Mouse (Mus musculus) large intestine, adult 2 months (tissue): ENCODE measurements around the gene Thoc3. TPM values are rescaled to one million over a fixed set of nuclear protein-coding genes. Genes with fewer than 3 reads are reported as not detected.
"Not testable (repeated sequence)": the region's sequence is repeated elsewhere in the genome, so short reads cannot be mapped to it uniquely, and the experiment has no call there.

Experiments
- DNase-seq: peaks from one replicate; pipeline ENCODE4 v3.0.0-alpha.2; 2012; ENCODE audit warnings: low read depth, low spot score
- WGBS: fragments of 180-500 bp; shearing (Covaris S2); methylation state at CpG from one replicate; pipeline ENCODE4 v1.1.7; 2018; 5-methylcytosine and 5-hydroxymethylcytosine counted together
- polyA plus RNA-seq: library from polyadenylated mRNA; depleted of rRNA; stranded (reverse); fragments of >200 nt; gene quantifications from 2 replicates; pipeline ENCODE4 v1.2.3, GENCODE M21; 2012; rRNA removed

Thoc3 gene
- polyA plus RNA-seq: 16.6 and 18.1 TPM in 2 replicates

DNA sequence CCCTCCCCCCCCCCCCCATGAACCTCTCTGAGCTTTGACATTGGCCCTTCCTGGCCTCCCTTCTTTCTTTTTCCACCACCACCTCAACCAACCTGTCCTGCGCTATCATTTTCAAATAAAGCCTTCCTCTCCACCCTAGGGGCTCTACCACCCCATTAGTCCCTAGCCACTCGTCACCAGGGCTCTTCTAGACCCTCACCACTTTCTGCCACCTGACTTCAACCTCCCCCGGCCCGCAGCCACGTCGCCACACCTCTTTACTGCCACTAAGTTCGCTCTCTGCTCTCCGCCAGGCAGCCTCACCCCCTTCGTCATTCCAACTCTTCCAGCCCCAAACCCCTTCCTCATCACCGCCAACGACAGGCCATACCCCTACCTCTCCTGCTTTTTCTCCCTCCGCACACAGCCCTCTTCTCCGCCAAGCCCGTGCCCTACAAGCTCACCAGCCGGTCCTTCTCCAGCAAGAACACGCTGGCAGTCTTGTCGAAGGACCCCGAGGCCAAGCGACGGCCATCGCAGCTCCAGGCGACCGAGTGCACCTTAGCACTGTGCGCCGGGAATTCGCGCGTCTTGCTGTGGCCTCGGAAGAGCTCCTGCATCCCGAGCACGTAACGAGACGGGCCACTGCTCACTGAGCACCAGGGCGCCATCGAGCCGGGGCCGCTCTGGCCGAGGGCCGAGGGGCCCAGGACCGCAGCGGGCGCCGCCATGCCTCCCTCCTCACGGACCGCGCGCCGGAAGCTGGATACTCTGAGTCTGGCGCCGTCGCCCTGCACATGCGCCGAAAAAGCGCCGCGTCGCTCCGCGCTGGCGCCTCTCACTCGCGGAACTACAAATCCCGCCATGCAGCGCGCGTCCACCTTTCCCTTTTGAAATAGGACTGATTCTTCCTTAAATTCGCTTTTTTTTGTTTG, at the start of gene Thoc3:
TSS of gene Thoc3 (minus strand) at position 752 of the 914 bp plus-strand sequence.
- WGBS: 1% methylated on average over 67 of the region's 67 CpGs
- DNase-seq: peak; percentile 70

DNA sequence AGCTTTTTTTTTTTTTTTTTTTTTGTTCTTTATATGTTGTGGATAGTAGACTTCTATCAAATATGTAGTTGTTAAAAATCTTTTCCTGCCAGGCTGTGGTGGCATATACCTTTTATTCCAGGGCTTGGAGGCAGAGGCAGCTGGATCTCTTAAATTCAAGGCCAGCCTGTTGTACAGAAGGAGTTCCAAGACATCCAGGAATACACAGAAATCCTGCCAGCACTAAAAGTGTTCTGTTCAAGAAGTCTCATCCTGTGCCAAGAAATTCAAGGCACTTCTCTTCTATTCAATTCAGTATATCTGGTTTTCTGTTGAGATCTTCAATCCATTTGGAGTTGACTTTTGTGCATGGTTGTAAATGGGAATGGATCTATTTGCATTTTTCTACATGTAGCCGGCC, 37.3 kb upstream of the Thoc3 start:
- 90% methylated on average over 1 of the region's 1 CpGs for WGBS

DNA sequence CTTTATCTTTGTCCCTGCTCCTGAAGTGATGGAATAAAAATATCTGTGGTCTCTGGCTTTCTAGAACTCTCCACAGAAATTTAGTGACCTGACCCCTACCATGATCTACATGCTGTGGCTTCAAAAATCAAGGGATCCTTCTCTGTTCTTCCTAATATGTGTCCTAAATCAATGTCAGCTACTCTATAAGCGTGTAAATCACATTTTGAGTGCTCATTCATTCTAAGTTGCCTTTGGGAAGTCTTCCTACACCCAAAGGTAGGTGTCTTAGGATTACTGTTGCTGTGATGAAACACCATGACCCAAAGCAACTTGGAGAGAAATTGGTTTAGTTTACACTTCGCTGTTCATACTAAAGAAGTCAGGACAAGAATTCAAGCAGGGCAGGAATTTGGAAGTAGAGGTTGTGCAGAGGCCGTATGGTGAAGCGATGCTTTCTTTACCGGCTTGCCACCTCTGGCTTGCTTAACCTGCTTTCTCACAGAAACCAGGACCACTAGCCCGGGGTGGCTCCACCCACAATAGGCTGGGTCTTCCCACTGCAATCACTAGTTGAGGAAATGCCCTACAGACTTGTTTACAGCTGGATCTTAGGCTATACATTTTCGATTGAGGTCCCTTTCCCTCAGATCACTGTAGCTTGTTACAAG, 36.1 kb upstream of the Thoc3 start:
- DNase-seq: no peak
- 60% methylated on average over 7 of the region's 7 CpGs for WGBS

More for the DNA sequence above, 37.3 kb upstream of the Thoc3 start:
- DNase-seq: no peak

DNA sequence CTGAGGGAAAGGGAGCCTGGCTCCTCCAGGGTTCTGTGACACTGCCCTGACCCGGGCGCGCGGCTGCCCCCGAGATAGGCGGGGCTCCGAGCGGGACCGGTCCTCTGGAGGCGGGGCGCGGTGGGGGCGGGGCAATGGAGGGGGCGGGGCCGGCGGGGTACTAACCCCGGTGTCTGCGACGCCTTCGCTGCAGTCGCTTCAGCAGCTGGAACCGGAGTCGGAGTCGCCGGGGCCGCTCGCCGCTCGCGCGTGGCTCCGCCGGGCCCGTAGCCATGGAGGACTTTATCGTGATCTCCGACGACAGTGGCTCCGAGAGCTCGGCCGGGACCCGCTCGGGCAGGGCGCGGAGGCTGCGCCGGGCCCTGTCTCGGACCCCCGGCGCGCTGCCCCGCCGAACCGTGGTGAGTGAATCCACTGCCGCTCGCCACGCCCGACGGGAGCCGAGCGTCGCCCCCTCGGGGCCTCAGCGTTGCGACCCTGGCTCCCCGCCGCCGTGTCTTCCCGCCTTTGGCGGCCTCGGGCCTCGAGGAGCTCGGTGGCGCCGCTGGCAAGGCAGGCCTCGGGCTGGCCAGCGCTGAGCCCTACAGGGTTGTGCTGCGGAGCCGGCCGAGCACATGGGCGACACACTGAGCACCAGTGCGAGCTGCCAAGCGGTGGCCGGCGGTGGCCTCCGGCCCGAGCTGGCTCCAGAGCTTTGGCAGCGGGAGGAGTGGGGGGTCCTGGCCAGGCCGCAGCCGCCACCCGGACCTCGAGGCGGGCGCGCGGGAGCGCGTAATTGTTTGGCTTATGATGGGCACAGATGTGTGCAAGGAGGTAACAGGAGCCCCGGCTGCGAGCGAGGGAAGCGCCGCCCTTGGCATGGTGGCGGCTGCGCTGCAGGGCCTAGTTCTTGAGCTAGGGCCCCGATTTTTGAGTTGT, 35.2 kb upstream of the Thoc3 start, which contains the start of gene Simc1:
TSS of gene Simc1 (plus strand) at position 176 of the 918 bp plus-strand sequence.
- WGBS: under 1% methylated on average over 105 of the region's 105 CpGs
- no peak for DNase-seq

DNA sequence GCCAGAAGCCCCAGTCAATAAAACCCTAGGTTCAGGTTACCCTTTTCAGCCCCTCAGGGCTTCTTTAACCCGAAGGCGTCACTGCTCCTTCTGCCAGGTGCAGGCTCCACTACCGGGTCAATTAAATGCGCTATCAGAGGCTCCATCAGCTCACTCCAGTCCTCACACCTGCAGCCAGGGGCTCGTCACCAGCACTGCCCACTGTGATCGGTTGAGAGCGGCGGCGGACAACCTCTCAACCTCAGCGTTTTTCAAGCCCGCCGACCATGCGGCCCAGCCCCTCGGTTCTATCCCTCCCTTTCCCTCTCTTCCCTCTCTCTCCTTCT, 34.6 kb upstream of the Thoc3 start:
- DNase-seq: no peak
- 3% methylated on average over 14 of the region's 14 CpGs for WGBS

DNA sequence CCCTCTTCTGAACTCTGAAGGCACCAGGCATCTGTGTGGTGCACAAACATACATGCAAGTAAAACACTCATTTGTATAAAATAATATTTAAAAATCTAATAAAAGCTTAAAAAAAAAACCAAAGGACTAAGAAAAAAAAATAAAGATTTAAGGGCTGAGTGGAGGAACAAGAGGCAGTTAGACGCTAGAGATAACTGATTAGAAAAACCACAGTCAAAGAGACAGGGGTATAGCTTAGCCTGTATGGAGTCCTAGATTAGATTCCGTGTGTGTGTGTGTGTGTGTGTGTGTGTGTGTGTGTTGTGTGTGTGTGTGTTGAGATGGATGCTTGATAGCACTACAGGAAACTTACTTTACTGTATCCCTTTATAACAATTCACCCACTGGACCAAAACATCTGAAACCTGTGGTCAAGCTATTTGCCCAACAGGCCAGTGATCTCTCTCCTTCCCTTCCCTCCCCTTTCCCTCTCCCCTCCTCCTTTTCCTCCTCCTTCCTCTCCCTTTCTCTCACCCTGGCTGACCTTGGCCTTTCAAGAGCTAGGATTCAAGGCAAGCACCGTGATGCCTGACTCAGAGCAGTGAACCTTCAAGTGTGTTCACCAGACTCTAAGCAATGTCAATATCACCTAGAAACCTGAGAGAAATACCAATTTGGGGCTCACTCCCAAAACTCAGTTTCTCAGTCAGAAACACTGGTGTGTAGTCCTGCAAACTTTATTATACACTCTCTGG, 33.5 kb upstream of the Thoc3 start:
- WGBS: 63% methylated on average over 3 of the region's 3 CpGs
- no peak for DNase-seq

DNA sequence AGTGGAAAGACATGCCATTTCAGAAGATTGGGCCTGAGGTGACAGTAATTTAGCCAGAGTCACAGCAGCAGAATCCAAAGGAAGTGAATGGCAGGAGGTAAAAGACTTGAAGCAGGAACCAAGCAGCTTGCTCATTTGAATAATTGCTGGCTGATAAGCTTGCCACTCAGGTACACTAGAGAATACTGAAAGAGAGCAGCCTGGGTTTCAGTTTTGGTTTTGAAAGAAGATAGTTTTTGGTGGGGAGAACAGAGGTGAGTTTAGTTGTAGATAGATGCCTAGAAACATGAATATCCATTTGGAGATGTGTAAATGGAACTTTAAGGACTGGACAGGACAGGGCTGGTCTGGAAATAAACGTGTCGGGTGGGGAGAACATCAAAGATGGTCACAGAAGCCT, 32.7 kb upstream of the Thoc3 start:
- DNase-seq: no peak
- WGBS: 69% methylated on average over 2 of the region's 2 CpGs

DNA sequence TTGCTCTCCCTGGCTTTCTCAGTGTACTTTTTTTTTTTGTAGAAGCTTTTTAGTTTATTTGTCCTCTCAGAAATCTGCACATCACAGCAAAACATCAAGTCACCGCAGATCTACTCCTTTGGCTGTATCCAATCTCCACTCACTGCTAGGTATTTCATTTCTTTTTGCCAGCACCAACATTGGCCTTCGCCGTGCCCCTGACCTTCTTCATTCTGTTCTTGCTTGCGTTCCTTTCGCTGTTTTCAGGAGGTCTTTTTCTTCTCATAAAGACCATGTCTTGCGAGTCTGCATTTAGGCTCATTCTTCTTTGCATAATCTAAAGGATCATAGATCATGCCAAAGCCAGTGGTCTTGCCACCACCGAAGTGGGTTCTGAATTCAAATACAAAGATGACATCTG, 30.9 kb upstream of the Thoc3 start:
- DNase-seq: not testable (repeated sequence)
- 94% methylated on average over 7 of the region's 7 CpGs for WGBS

DNA sequence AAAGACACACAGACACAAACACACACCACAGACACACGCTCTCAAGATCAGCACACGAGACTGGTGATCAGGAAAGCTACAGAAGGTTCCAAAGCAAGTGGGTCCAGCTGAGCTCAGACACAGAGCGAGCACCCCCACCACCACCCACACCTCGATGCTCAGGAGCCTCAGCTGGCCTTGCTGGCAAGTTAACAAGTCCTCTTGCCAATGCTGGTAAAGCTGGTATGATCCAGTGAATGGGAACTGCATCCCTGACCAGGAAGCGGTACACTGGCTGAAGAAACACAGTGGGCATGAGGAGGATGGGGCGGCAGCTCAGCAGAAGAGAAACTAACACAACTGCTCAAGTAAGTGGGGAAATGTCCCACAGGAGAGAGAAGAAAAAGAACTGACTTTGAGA, 22.7 kb upstream of the Thoc3 start:
- no peak for DNase-seq
- 74% methylated on average over 6 of the region's 6 CpGs for WGBS

DNA sequence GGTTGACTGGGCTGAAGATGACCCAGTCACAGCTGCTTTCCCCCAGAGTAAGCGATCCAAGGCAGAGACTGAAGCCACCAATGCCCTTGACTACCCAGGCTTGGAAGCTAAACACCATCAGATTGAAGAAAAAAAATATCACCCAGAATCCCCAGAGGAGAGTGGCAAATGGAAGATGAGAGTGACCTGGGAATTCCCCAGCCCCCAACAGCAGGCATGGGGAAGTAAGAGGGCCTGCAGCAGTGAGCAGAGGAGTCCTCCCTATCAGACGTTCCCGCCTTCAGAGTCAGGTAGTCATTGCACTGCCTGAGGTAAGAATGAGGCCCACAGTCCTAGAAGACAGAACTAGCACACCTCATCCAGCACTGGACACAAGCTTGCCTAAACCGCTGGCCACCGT, 21.8 kb upstream of the Thoc3 start:
- no peak for DNase-seq
- WGBS: 74% methylated on average over 5 of the region's 5 CpGs

DNA sequence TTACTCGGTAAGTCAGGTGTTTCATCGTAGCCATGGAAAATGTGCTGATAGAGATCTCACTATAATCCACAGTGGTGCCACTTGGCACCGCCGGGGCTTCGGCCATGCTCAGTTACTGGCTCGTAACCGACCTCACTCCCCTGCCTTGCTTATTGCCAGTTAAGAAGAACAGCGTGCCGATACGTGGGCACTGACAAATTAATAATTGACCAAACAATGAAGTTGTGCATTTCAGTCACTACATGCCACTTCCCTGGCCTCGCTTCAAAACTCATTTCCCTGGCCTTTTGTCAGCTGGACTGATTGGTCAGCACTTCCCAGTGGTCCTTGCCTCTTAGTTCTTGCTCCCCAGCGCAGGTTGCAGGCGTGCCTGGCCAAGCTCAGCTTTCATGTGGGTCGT, 12.8 kb upstream of the Thoc3 start:
- WGBS: 70% methylated on average over 14 of the region's 14 CpGs
- no peak for DNase-seq

DNA sequence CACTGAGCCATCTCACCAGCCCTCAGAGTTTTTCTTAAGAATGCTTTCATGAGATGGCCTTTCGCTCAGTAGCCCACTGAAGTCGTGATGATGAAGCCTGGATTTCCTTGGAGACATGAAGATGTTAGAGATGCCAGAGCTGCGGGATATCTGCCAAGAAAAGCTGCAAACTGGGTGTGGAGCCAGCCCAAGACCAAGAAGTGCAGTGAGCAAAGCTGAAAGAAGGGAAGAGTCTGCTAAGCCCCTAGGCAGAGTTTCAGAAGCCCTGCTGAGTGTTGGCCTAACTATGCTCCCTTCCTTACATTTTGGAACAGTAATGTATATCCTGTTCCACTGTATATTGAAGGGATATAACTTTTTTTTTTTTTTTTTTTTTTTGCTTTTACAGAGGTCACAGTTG, 10.6 kb upstream of the Thoc3 start:
- no peak for DNase-seq
- WGBS: 47% methylated on average over 3 of the region's 3 CpGs

DNA sequence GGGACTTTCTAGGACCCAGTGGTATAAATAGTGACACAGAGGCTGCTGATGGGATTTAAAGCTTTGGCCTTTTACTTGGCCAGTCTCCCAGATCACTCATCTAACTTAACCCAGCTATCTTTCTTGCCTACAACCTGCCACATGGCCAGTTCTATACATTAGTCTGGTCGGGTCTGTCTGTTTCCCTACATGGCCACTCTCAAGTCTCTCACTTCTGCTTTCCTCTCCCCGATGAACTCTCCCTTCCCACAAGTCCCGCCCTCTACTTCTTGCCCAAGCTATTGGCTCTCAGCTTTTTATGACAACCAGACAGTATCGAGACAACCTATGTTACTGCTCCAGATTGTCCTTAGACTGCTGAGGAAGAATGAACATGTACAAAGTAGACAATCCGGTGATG, 7.1 kb upstream of the Thoc3 start:
- 50% methylated on average over 5 of the region's 5 CpGs for WGBS
- DNase-seq: no peak

DNA sequence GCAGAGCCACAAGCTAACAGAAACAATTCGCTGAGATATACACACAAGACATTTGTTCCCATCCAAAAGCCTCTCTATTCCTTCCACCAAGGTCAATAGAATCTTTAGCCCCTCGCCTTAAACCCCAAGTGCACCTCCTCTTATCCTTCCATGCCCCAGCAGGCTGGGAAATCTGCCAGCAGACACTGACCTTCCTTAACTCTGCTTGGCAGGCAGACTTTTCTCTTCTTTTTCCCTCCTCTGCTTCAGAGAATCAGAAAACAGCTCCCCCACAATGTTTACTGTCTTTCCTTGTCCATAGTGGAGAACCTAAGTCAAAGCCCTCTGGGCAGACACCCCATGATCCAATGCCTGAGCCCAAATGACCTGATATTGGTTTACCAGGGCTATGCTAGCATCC, 6.3 kb upstream of the Thoc3 start:
- 82% methylated on average over 2 of the region's 2 CpGs for WGBS
- no peak for DNase-seq

DNA sequence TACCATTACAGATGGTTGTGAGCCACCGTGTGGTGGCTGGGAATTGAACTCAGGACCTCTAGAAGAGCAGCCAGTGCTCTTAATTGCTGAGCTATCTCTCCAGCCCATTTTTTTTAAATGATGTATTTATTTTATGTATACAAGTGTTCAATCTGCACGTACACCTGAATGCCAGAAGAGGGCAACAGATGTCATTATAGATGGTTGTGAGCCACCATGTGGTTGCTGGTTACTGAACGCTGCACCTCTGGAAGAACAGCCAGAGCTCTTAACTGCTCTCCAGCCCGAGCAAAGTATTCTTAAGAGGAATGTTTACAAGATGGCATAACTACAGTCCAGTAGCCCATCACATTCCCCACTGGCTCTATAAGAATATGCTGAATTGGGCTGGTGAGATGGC, 3.3 kb upstream of the Thoc3 start:
- no peak for DNase-seq
- 80% methylated on average over 4 of the region's 4 CpGs for WGBS

DNA sequence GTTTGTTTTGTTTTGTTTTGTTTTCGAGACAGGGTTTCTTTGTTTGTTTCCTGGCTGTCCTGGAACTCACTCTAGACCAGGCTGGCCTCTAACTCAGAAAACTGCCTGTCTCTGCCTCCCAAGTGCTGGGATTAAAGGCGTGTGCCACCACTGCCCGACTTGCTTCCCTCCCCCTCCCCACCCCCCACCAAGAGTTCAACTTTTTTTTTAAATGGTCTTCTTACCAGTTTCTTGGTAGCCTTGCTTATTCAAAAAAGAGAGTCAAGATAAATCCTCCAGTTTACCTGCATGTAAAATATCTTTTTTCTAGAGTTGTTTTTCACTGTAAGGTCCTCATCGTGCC, 334 bp upstream of the Thoc3 start:
- no peak for DNase-seq
- WGBS: 15% methylated on average over 4 of the region's 4 CpGs

DNA sequence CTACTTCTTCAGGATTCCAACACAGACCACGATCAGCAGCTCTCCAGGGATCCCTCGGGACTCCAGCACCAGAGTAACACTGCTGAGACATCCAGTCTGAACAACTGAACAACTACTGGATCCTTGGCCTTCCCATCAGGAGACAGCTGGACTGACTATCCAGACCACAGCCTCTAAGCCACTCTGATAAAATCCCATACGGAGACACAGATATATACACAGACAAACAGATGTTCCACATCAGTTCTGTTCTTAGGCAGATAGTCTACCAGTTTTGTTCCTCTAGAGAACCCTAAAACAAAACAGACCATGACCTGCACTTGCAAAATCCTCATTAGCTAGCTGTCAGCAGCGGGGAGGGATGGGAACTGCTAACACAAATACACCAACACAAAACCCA, 9.4 kb downstream of the Thoc3 start:
- WGBS: 77% methylated on average over 4 of the region's 4 CpGs
- no peak for DNase-seq

DNA sequence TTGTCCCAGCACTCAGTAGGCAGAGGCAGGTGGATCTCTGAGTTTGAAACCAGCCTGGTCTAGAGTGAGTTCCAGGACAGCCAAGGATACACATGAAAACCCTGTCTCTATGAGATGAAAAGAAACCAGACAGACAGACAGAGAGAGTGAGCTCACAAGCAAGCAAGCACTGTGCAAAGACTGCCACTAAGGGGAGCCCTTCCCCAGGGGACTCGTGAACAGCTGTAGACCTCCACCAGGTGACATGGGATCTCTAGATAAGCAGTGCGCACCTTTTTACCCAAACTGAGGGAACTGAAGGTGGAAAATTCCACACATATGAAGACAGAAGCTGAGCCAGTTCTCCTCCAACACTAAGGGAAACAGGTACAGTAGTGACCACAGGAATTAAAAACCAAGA, 11.6 kb downstream of the Thoc3 start:
- 60% methylated on average over 2 of the region's 2 CpGs for WGBS
- DNase-seq: no peak

DNA sequence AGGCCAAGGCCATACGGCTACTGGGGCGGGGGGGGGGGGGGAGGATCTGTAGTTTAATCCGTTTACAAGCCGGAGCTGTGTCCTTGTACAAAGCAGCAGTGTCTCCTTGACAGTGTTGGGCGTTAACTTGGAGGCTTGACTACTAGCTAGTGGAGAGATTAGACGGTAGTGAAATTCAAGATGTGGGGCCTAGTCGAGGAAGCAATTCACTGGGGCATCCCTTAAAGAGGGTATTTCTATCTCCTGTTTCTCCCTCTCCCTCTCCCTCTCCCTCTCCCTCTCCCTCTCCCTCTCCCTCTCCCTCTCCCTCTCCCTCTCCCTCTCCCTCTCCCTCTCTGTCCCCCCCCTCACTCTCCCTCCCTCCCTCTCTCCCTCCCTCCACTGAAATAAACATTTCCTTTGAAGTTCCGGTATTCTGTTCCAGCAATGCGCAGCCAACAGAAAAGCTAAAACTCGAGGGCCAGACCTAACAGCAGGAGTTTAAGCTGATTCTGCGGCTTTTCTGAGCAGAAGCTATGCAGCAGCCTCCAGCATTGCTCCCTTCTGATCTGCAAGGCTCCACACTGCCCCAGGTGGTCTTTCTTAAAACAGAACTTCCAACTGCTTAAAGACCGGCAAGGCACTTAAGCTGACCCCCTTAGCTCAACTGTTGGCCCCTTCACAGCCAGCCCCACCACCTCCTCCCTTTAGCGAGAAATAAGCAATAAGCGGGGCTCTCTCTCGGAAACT, 21.0 kb downstream of the Thoc3 start:
- DNase-seq: no peak
- WGBS: 17% methylated on average over 15 of the region's 15 CpGs
